Mouse (Mus musculus): ENCODE measurements at regions not wholly inside any gene's neighbourhood (a gene's known extent, or its start where the extent isn't known, plus 50 kb on each side); places are given as distances from the start of the nearest gene placed in this dataset.

DNA sequence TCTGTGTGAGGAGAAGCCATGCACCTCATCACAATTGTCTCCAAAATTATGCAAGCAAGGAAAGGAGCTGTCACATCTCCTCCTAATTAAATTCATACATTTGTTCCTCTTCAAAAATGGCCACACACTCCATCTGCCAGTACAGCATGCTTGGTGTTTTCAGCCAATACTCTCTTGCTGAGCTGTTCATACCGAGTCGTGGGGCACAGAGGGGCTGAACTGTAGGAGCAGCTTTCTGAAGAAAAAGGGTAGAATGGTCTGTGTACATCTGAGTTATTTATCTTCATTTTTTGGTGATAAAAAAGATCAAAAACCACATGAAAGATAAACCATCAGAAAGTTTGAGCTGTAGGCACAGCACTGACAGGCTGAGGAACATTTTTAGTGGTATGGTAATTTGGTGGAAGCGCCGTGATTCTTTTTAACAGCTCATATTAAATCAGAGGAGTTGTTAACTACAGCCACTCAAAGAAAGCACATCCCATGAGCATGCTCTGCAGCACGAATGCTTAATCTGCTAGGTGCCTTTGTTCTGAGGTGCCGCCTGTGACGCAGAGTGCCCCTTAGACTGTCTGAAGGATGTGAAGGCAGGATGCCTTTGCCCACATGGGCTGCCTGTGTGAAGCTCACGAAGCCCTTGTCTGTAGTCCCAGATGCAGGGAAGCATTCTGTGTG, 573.8 kb downstream of the Dcdc2c start:
- Histone ChIP-seq H3K9ac (ENCODE audit: low read depth, low read length) (no peak overlapping the region), H3K27ac (replicated peaks; ENCODE audit: low read depth, low read length) (no peak overlapping the region), H3K9me3 (ENCODE audit: control insufficient read depth, low read length) (no peaks in the 10 kb centered on the region), H3K4me1 (ENCODE audit: control insufficient read depth, insufficient read depth, low read length) (peaks cover 3% of the 10 kb centered on the region; the same call in 1 of the 2 replicates), H3K36me3 (ENCODE audit: control insufficient read depth, insufficient read depth, low read length) (no peaks in the 10 kb centered on the region), H3K4me3 (ENCODE audit: low read depth, low read length) (no peak overlapping the region), H3K4me2 (ENCODE audit: low read depth, low read length) (no peak overlapping the region), H3K27me3 (replicated peaks; ENCODE audit: control insufficient read depth, insufficient read depth, low read length) (no peaks in the 10 kb centered on the region)
- no peak for ATAC-seq (ENCODE audit: low read depth)
- WGBS: 58% methylated on average over 8 of the region's 8 CpGs
- no peak for DNase-seq (ENCODE audit: low spot score)

DNA sequence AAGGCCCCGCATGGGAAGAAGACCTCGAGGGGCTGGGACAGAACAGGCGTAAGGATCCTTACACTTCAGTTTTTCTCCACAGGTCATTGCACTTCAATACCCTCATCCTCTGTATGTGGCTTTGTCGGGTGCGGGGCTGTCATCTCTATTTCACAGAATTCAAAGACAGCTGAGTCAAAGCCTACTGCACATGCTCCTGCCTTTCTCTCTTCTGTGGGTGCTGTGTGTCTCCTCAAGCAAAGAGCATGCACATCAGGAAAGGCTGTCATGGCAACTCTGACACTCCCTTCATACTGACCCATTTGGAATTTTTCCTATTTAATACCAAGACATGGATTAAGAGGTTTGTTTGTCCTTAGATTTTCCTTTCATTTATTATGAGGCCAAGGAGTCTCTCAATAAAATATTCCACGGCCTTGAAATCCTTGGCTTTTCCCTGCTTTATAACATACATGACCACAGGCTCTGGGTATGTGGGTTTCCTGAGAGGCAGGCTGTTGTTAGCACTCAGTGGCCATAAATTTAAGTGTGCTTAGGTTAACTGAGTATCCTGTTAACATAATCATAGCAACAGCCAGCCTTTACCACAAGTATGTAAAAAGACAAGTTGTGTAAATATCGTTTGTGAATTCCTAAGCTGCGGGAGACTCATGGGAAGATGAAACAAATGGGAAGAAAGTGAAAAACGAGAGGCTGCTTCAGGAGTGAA, 574.5 kb downstream of the Dcdc2c start:
- Histone ChIP-seq H3K4me2 (ENCODE audit: low read depth, low read length) (no peak overlapping the region), H3K27ac (replicated peaks; ENCODE audit: low read depth, low read length) (no peak overlapping the region), H3K36me3 (ENCODE audit: control insufficient read depth, insufficient read depth, low read length) (no peaks in the 10 kb centered on the region), H3K4me1 (ENCODE audit: control insufficient read depth, insufficient read depth, low read length) (peaks cover 3% of the 10 kb centered on the region; the same call in 1 of the 2 replicates), H3K4me3 (ENCODE audit: low read depth, low read length) (no peak overlapping the region), H3K9ac (ENCODE audit: low read depth, low read length) (no peak overlapping the region), H3K9me3 (ENCODE audit: control insufficient read depth, low read length) (no peaks in the 10 kb centered on the region), H3K27me3 (replicated peaks; ENCODE audit: control insufficient read depth, insufficient read depth, low read length) (no peaks in the 10 kb centered on the region)
- ATAC-seq (ENCODE audit: low read depth): no peak; the same call in 1 of the 2 replicates
- DNase-seq (ENCODE audit: low spot score): peak; percentile 48
- 68% methylated on average over 9 of the region's 9 CpGs for WGBS

DNA sequence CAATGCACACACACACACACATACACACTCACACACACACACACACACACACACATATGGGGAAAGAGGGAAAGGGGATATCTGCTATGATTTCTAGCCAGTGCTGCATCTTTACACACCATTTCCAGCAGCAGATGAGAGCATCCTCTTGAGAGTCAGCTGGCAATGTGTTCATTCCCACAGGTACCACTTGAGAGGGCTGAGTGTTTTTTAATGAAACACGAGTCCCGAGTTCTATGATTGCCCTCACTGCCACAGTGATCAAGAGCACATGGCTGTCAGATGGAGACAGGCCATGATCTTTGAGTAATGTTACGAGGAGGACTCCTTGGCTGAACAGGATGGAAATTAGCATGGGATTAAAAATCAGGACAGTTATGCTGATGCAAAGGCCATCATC, 589.3 kb downstream of the Dcdc2c start:
- no peak overlapping the region for H3K4me2 ChIP-seq (ENCODE audit: low read depth, low read length)
- H3K4me3 ChIP-seq (ENCODE audit: low read depth, low read length): no peak overlapping the region
- H3K9me3 ChIP-seq (ENCODE audit: control insufficient read depth, low read length): no peaks in the 10 kb centered on the region
- no peaks in the 10 kb centered on the region for H3K27me3 ChIP-seq (replicated peaks; ENCODE audit: control insufficient read depth, insufficient read depth, low read length)
- H3K9ac ChIP-seq (ENCODE audit: low read depth, low read length): no peak overlapping the region
- H3K4me1 ChIP-seq (ENCODE audit: control insufficient read depth, insufficient read depth, low read length): no peaks in the 10 kb centered on the region
- no peak overlapping the region for H3K27ac ChIP-seq (replicated peaks; ENCODE audit: low read depth, low read length)
- 29% methylated on average over 3 of the region's 3 CpGs for WGBS
- DNase-seq (ENCODE audit: low spot score): peak; percentile 40
- no peaks in the 10 kb centered on the region for H3K36me3 ChIP-seq (ENCODE audit: control insufficient read depth, insufficient read depth, low read length)
- 0 out of 2 replicates have a peak, but pooled peaks have one; percentile 62 for ATAC-seq (ENCODE audit: low read depth)

DNA sequence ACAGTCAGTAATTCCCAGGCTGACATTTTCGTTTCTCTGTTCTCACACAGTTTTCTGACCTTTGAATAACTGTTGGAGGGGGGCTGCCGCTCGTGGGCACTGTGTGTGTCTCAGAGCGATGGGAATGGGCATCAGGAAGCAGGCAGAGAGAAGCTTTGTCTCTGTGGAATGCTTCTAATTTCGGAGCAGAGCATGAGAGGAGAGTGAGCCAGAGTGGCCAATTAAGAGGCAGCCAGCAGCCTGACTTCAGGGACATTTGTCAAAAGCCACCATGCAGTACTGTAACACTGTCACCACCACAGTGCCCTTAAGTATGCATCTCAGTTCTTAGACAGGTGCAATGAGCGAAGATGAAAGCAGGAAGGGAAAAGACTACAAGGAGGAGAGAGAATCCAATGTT, 592.1 kb downstream of the Dcdc2c start:
- WGBS: 39% methylated on average over 6 of the region's 6 CpGs
- H3K9me3 ChIP-seq (ENCODE audit: control insufficient read depth, low read length): no peaks in the 10 kb centered on the region
- H3K4me2 ChIP-seq (ENCODE audit: low read depth, low read length): no peak overlapping the region
- no peaks in the 10 kb centered on the region for H3K36me3 ChIP-seq (ENCODE audit: control insufficient read depth, insufficient read depth, low read length)
- DNase-seq (ENCODE audit: low spot score): no peak
- no peaks in the 10 kb centered on the region for H3K27me3 ChIP-seq (replicated peaks; ENCODE audit: control insufficient read depth, insufficient read depth, low read length)
- ATAC-seq (ENCODE audit: low read depth): no peak
- no peak overlapping the region for H3K27ac ChIP-seq (replicated peaks; ENCODE audit: low read depth, low read length)
- H3K4me1 ChIP-seq (ENCODE audit: control insufficient read depth, insufficient read depth, low read length): no peaks in the 10 kb centered on the region
- H3K4me3 ChIP-seq (ENCODE audit: low read depth, low read length): no peak overlapping the region
- H3K9ac ChIP-seq (ENCODE audit: low read depth, low read length): no peak overlapping the region

DNA sequence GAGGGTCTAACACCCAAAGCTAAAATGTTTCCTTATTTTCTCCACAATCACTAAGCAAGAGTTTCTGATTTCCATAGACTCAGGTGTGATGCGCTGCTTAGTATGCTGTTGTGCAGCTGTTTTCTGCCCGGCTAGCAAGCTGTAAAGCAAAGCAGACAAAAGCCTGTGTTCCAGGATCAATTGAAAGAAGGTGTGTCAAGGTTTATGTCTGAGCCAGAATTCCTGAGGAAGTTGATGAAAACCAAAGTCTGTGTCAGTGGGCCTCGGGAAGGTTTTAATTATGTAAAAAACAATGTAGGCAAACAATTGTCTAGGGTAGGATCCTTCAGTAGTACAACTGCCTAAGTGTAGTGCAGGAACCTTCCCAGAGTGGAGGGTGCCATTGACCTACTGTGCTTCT, 604.6 kb downstream of the Dcdc2c start:
- WGBS: 26% methylated on average over 3 of the region's 3 CpGs
- peak; percentile 18 for DNase-seq (ENCODE audit: low spot score)
- H3K27ac ChIP-seq (replicated peaks; ENCODE audit: low read depth, low read length): no peak overlapping the region

DNA sequence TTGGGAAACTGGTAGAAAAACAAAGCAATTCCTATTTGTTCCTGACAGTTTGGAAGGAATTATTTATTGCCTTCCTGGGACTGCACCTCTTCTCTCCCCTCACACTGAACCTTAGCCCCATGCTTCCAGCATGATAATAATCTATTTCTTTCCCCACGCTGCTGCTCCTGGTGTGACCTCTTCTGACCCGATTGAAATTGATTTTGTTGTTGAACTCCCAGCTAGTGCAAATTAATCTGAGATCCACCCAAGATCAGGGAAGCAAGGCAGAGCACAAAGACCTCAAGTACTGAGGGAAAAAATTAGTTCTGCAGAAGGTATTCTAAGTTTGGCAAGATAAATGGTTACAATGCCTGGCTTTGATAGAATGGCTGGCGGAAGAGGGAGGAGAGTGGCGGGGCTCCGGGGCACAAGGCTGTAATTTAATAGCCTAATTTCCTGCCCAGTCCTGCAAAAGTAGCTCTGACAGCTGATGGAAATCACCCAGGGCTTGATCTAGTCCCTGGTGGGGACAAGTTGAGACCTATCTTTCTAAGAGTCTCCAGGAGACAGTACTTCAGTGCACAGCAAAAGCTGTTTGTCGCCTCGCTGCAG, 604.6 kb upstream of the Sox11 start:
- Histone ChIP-seq H3K4me3 (ENCODE audit: low read depth, low read length) (no peak overlapping the region), H3K9ac (ENCODE audit: low read depth, low read length) (no peak overlapping the region), H3K4me2 (ENCODE audit: low read depth, low read length) (no peak overlapping the region), H3K27me3 (replicated peaks; ENCODE audit: control insufficient read depth, insufficient read depth, low read length) (no peaks in the 10 kb centered on the region), H3K27ac (replicated peaks; ENCODE audit: low read depth, low read length) (no peak overlapping the region), H3K36me3 (ENCODE audit: control insufficient read depth, insufficient read depth, low read length) (no peaks in the 10 kb centered on the region), H3K9me3 (ENCODE audit: control insufficient read depth, low read length) (no peaks in the 10 kb centered on the region), H3K4me1 (ENCODE audit: control insufficient read depth, insufficient read depth, low read length) (peaks cover 19% of the 10 kb centered on the region)
- peak; percentile 68 for ATAC-seq (ENCODE audit: low read depth)
- DNase-seq (ENCODE audit: low spot score): peak; percentile 73
- WGBS: 9% methylated on average over 7 of the region's 7 CpGs

More for the DNA sequence above, 604.6 kb downstream of the Dcdc2c start:
- Histone ChIP-seq H3K4me2 (ENCODE audit: low read depth, low read length) (no peak overlapping the region), H3K4me3 (ENCODE audit: low read depth, low read length) (no peak overlapping the region), H3K4me1 (ENCODE audit: control insufficient read depth, insufficient read depth, low read length) (peaks cover 19% of the 10 kb centered on the region), H3K27me3 (replicated peaks; ENCODE audit: control insufficient read depth, insufficient read depth, low read length) (no peaks in the 10 kb centered on the region), H3K36me3 (ENCODE audit: control insufficient read depth, insufficient read depth, low read length) (no peaks in the 10 kb centered on the region), H3K9ac (ENCODE audit: low read depth, low read length) (no peak overlapping the region), H3K9me3 (ENCODE audit: control insufficient read depth, low read length) (no peaks in the 10 kb centered on the region)
- no peak for ATAC-seq (ENCODE audit: low read depth)

DNA sequence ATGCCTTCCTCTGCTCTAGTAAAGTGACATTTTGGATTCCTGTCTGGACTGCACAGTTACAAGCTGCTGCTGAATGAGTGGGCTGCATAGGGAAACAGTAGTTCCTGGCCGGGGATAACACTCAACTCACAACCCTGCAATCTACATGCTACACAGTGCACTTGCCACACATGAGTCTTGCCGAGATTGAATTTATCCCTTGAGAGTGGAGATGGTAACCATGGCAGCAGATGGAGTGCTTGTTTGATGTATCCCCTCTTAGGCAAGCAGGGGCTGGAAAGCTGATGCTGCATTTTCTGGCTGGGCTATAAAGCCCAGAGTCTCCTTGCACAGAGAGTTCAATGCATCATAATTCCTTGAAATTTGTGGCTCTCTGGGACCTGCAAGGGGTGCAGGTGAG, 603.0 kb upstream of the Sox11 start:
- Histone ChIP-seq H3K9me3 (ENCODE audit: control insufficient read depth, low read length) (no peaks in the 10 kb centered on the region), H3K4me3 (ENCODE audit: low read depth, low read length) (no peak overlapping the region), H3K27ac (replicated peaks; ENCODE audit: low read depth, low read length) (no peak overlapping the region), H3K36me3 (ENCODE audit: control insufficient read depth, insufficient read depth, low read length) (no peaks in the 10 kb centered on the region), H3K27me3 (replicated peaks; ENCODE audit: control insufficient read depth, insufficient read depth, low read length) (no peaks in the 10 kb centered on the region), H3K4me2 (ENCODE audit: low read depth, low read length) (no peak overlapping the region), H3K9ac (ENCODE audit: low read depth, low read length) (no peak overlapping the region), H3K4me1 (ENCODE audit: control insufficient read depth, insufficient read depth, low read length) (peaks cover 19% of the 10 kb centered on the region)
- ATAC-seq (ENCODE audit: low read depth) (peak; percentile 27; the same call in 1 of the 2 replicates), DNase-seq (ENCODE audit: low spot score) (peak; percentile 41)
- 29% methylated on average over 2 of the region's 2 CpGs for WGBS

DNA sequence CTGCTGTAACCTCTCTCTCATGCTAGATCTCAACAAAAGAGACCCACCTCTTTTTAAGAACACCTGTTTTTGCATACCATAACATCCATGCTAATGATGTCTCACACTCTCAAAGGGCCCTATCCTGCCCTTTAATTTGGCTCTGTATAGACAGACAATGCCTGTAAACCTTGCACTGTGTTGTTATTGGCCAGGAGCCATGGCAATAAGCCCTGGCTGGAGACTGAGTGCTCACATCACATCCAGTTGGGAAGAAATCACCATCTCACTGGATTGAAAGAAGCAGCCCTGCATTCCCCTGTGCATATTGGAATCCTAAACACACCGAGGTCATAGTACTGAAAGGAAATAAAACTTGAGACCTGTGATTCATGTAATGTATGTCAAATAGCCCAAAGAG, 598.7 kb upstream of the Sox11 start:
- 46% methylated on average over 1 of the region's 1 CpGs for WGBS
- Histone ChIP-seq H3K27me3 (replicated peaks; ENCODE audit: control insufficient read depth, insufficient read depth, low read length) (no peaks in the 10 kb centered on the region), H3K4me1 (ENCODE audit: control insufficient read depth, insufficient read depth, low read length) (0 out of 2 replicates have a peak, but pooled peaks cover 5% of the 10 kb centered on the region), H3K9ac (ENCODE audit: low read depth, low read length) (no peak overlapping the region), H3K4me2 (ENCODE audit: low read depth, low read length) (no peak overlapping the region), H3K36me3 (ENCODE audit: control insufficient read depth, insufficient read depth, low read length) (no peaks in the 10 kb centered on the region), H3K27ac (replicated peaks; ENCODE audit: low read depth, low read length) (no peak overlapping the region), H3K4me3 (ENCODE audit: low read depth, low read length) (no peak overlapping the region), H3K9me3 (ENCODE audit: control insufficient read depth, low read length) (no peaks in the 10 kb centered on the region)
- ATAC-seq (ENCODE audit: low read depth): peak; percentile 63
- peak; percentile 72 for DNase-seq (ENCODE audit: low spot score)
